Mouse (Mus musculus): ENCODE results near the gene Slc5a5. TPM values are rescaled to one million over a fixed set of nuclear protein-coding genes. Genes with fewer than 3 reads are reported as not detected.

Gene Slc5a5
- polyA plus RNA-seq, 1 experiment = 1.4 TPM

DNA sequence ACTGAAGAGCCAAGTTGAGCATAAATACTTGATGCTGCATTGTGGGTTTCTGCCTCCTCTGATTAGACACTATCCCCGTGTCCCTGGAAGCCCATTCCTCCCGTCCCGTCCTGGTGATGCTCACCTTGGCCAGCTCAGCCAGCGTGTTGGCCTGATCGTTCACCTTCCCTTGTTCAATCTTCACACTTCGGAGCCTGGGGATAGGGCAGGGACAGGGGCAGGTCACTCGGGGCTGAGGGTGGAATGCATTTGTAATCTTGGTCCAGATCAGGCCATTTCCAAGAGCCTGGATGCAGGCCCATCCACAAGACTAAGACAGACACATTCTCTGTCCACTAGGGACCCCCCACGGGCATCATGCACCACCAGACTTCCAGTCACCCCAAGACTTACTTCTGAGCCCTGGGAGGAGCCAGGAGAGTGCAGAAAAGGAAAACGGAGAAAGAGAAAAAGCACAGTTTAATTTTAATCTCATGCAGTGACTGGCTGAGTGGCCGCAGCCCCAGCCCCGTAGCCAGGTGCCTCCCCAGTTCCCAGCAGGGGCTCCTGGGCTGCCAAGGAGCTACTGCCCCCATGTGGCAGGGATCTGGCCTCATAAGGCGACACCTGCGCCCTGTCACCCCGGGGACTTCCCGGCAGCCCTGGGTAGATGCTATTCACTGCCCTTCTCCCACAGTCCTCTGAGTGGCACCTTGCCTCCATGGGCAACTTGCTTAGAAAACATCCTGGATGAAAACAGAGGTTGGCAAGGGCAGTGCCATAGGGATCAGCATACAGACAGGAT lies 46.0 kb downstream of the Slc5a5 start:
- Histone ChIP-seq H3K36me3 (ENCODE audit: control insufficient read depth, insufficient read depth, low read length) (no peaks in the 10 kb centered on the region), H3K4me1 (replicated peaks; ENCODE audit: control insufficient read depth, insufficient read depth, low read length) (peaks cover 3% of the 10 kb centered on the region), H3K4me3 (ENCODE audit: control insufficient read depth, insufficient read depth, low read length) (no peak overlapping the region), H3K27ac (ENCODE audit: control insufficient read depth, insufficient read depth, low read length) (no peak overlapping the region), H3K27me3 (ENCODE audit: control insufficient read depth, insufficient read depth, low read length) (no peaks in the 10 kb centered on the region)
- DNase-seq = peak; percentile 58
- TF ChIP-seq POLR2A (IDR thresholded peaks at IDR 0.05; ENCODE audit: control insufficient read depth, extremely low read depth, insufficient read depth, low read length, poor library complexity) (no peak), CTCF (IDR thresholded peaks at IDR 0.05; ENCODE audit: borderline replicate concordance, control insufficient read depth, extremely low read depth, insufficient read depth, low read length, poor library complexity) (peak; percentile 45; the same call in 1 of the 2 replicates)
- 52% methylated on average over 15 of the region's 15 CpGs for WGBS

GRCm38 (mm10) chr8:70845108-70845507 lies 47.4 kb downstream of the Slc5a5 start:
- Histone ChIP-seq H3K4me1 (replicated peaks; ENCODE audit: control insufficient read depth, insufficient read depth, low read length) (peaks cover 8% of the 10 kb centered on the region), H3K4me3 (ENCODE audit: control insufficient read depth, insufficient read depth, low read length) (no peak overlapping the region), H3K27ac (ENCODE audit: control insufficient read depth, insufficient read depth, low read length) (no peak overlapping the region), H3K27me3 (ENCODE audit: control insufficient read depth, insufficient read depth, low read length) (no peaks in the 10 kb centered on the region), H3K36me3 (ENCODE audit: control insufficient read depth, insufficient read depth, low read length) (no peaks in the 10 kb centered on the region)
- TF ChIP-seq CTCF (IDR thresholded peaks at IDR 0.05; ENCODE audit: borderline replicate concordance, control insufficient read depth, extremely low read depth, insufficient read depth, low read length, poor library complexity) = no peak
- 81% methylated on average over 5 of the region's 5 CpGs for WGBS
- DNase-seq = no peak

DNA sequence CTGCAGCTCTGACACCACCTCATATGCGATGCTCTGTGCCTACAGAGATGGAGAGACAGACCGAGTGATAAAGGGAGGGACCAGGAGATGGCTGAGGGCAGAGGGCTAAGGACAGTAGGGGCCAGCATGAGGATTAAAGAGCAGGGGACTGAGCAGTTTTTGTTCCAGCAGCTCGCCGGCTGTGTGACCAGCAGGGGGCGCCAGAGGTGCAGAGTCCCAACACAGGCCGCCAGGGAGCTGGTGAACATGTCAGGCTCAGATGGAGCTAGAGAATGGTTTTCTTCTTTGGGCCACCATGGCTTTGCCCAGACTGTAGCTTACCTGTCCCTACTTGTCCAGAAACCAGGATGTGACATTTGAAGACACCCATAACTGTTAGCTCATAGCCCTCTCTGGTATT lies 48.0 kb downstream of the Slc5a5 start:
- 3% methylated on average over 6 of the region's 6 CpGs for WGBS
- no peak overlapping the region for H3K27ac ChIP-seq (ENCODE audit: control insufficient read depth, insufficient read depth, low read length)
- TF ChIP-seq POLR2A (IDR thresholded peaks at IDR 0.05; ENCODE audit: control insufficient read depth, extremely low read depth, insufficient read depth, low read length, poor library complexity) = no peak
- peak; percentile 96 for TF ChIP-seq CTCF (IDR thresholded peaks at IDR 0.05; ENCODE audit: borderline replicate concordance, control insufficient read depth, extremely low read depth, insufficient read depth, low read length, poor library complexity)
- H3K4me3 ChIP-seq (ENCODE audit: control insufficient read depth, insufficient read depth, low read length) = no peak overlapping the region
- H3K27me3 ChIP-seq (ENCODE audit: control insufficient read depth, insufficient read depth, low read length) = no peaks in the 10 kb centered on the region
- peak; percentile 88 for DNase-seq
- H3K36me3 ChIP-seq (ENCODE audit: control insufficient read depth, insufficient read depth, low read length) = no peaks in the 10 kb centered on the region
- H3K4me1 ChIP-seq (replicated peaks; ENCODE audit: control insufficient read depth, insufficient read depth, low read length) = peaks cover 11% of the 10 kb centered on the region

- Histone ChIP-seq H3K27ac (ENCODE audit: control insufficient read depth, insufficient read depth, low read length) (no peak overlapping the region), H3K36me3 (ENCODE audit: control insufficient read depth, insufficient read depth, low read length) (no peaks in the 10 kb centered on the region), H3K4me3 (ENCODE audit: control insufficient read depth, insufficient read depth, low read length) (no peak overlapping the region), H3K27me3 (ENCODE audit: control insufficient read depth, insufficient read depth, low read length) (no peaks in the 10 kb centered on the region), H3K4me1 (replicated peaks; ENCODE audit: control insufficient read depth, insufficient read depth, low read length) (peaks cover 11% of the 10 kb centered on the region)
- TF ChIP-seq POLR2A (IDR thresholded peaks at IDR 0.05; ENCODE audit: control insufficient read depth, extremely low read depth, insufficient read depth, low read length, poor library complexity) (no peak), CTCF (IDR thresholded peaks at IDR 0.05; ENCODE audit: borderline replicate concordance, control insufficient read depth, extremely low read depth, insufficient read depth, low read length, poor library complexity) (no peak)
- no peak for DNase-seq
- 91% methylated on average over 8 of the region's 8 CpGs for WGBS
These were observed 48.6 kb downstream of the Slc5a5 start for GRCm38 (mm10) chr8:70843941-70844340.

- Histone ChIP-seq H3K4me1 (replicated peaks; ENCODE audit: control insufficient read depth, insufficient read depth, low read length) (peaks cover 16% of the 10 kb centered on the region), H3K27me3 (ENCODE audit: control insufficient read depth, insufficient read depth, low read length) (no peaks in the 10 kb centered on the region), H3K36me3 (ENCODE audit: control insufficient read depth, insufficient read depth, low read length) (no peaks in the 10 kb centered on the region), H3K4me3 (ENCODE audit: control insufficient read depth, insufficient read depth, low read length) (no peak overlapping the region), H3K27ac (ENCODE audit: control insufficient read depth, insufficient read depth, low read length) (no peak overlapping the region)
- no peak for DNase-seq
- 91% methylated on average over 5 of the region's 5 CpGs for WGBS
- TF ChIP-seq POLR2A (IDR thresholded peaks at IDR 0.05; ENCODE audit: control insufficient read depth, extremely low read depth, insufficient read depth, low read length, poor library complexity) = no peak
- TF ChIP-seq CTCF (IDR thresholded peaks at IDR 0.05; ENCODE audit: borderline replicate concordance, control insufficient read depth, extremely low read depth, insufficient read depth, low read length, poor library complexity) = no peak
These were observed 49.3 kb downstream of the Slc5a5 start for GRCm38 (mm10) chr8:70843214-70843773.

GRCm38 (mm10) chr8:70842484-70842883 lies 50.1 kb downstream of the Slc5a5 start:
- Histone ChIP-seq H3K27me3 (ENCODE audit: control insufficient read depth, insufficient read depth, low read length) (no peaks in the 10 kb centered on the region), H3K36me3 (ENCODE audit: control insufficient read depth, insufficient read depth, low read length) (no peaks in the 10 kb centered on the region), H3K4me1 (replicated peaks; ENCODE audit: control insufficient read depth, insufficient read depth, low read length) (peaks cover 16% of the 10 kb centered on the region), H3K27ac (ENCODE audit: control insufficient read depth, insufficient read depth, low read length) (no peak overlapping the region), H3K4me3 (ENCODE audit: control insufficient read depth, insufficient read depth, low read length) (no peak overlapping the region)
- 93% methylated on average over 25 of the region's 25 CpGs for WGBS
- DNase-seq = no peak
- TF ChIP-seq CTCF (IDR thresholded peaks at IDR 0.05; ENCODE audit: borderline replicate concordance, control insufficient read depth, extremely low read depth, insufficient read depth, low read length, poor library complexity) = no peak
- TF ChIP-seq POLR2A (IDR thresholded peaks at IDR 0.05; ENCODE audit: control insufficient read depth, extremely low read depth, insufficient read depth, low read length, poor library complexity) = no peak

All from thymus, adult 2 months (tissue).